ENCODE assay signal across 10 mouse cellular contexts in the genomic region with DNA sequence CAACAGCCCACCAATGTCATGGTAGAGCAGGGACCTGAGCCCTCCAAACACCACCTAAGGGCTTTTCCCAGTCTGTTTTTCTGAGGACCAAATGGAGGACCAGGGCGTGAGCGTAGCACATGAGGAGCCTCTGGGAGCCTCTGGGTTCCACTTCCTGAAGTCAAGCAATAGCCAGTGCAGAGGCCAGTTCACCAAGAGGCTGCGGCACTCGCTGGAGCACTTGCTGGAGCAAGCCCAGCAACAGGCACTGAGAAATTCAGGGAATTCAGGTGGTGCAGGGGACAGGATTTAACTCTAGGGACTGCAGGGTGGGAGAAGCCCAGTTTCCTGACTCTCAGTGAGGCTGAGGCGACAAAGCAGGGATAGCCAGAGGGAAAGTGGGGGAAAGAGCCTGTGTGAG. TPM values are rescaled to one million over a fixed set of nuclear protein-coding genes. Genes with fewer than 3 reads are reported as not detected.
DNase-seq lines count a peak whose midpoint lies in the region; ATAC-seq lines count a peak whose summit lies in the region.
"Had no signal": no experiment of that assay in that cellular context is flagged by ENCODE, and none has a peak within 500 bp of the region (broad histone marks: within the 10 kb centered on the region; RNA-seq: fewer than 3 reads in every experiment).

No protein-coding gene starts in this region.

- H3K9me3 ChIP-seq in hindbrain, embryonic 10.5 days = no peaks in the 10 kb centered on the region
- H3K9me3 ChIP-seq in hindbrain, embryonic 16.5 days (ENCODE audit: control insufficient read depth, low read length) = no peaks in the 10 kb centered on the region
- no peaks in the 10 kb centered on the region for H3K9me3 ChIP-seq in midbrain, embryonic 10.5 days (replicated peaks)
- no peaks in the 10 kb centered on the region for H3K9me3 ChIP-seq in midbrain, embryonic 16.5 days (replicated peaks; ENCODE audit: control insufficient read depth, low read length, poor library complexity, severe bottlenecking)
- H3K9me3 ChIP-seq in intestine, embryonic 16.5 days (ENCODE audit: control insufficient read depth, low read length) = no peaks in the 10 kb centered on the region
- H3K9me3 ChIP-seq in stomach, embryonic 15.5 days = no peaks in the 10 kb centered on the region
- H3K9me3 ChIP-seq: embryonic facial prominence, embryonic 12.5 days had no signal

- DNase-seq in hindbrain, embryonic 10.5 days (ENCODE audit: low spot score) = no peak
- no peak for DNase-seq in midbrain, embryonic 10.5 days (ENCODE audit: low spot score)
- no peak for DNase-seq in spleen, postnatal 10 days (ENCODE audit: low spot score in 2 of 2)
- DNase-seq in right cerebral cortex, postnatal 10 days (ENCODE audit: low spot score in 2 of 2) = no peak
- DNase-seq: thymus, postnatal 36 days had no signal

- no peak overlapping the region for H3K9ac ChIP-seq in hindbrain, embryonic 16.5 days (ENCODE audit: low read depth, low read length)
- no peak overlapping the region for H3K9ac ChIP-seq in midbrain, embryonic 16.5 days (ENCODE audit: low read depth, low read length)
- peak overlapping the region; percentile 27; the same call in 1 of the 2 replicates for H3K9ac ChIP-seq in intestine, embryonic 16.5 days (ENCODE audit: low read depth, low read length)
- H3K9ac ChIP-seq in stomach, embryonic 15.5 days = no peak overlapping the region
- H3K9ac ChIP-seq: embryonic facial prominence, embryonic 12.5 days had no signal

- no peak for ATAC-seq in hindbrain, embryonic 16.5 days
- no peak for ATAC-seq in midbrain, embryonic 16.5 days
- no peak for ATAC-seq in intestine, embryonic 16.5 days
- no peak for ATAC-seq in stomach, embryonic 15.5 days (ENCODE audit: insufficient read depth, low FRiP score, low read depth)

- no peak overlapping the region for H3K4me2 ChIP-seq in hindbrain, embryonic 16.5 days (ENCODE audit: low read length)
- no peak overlapping the region for H3K4me2 ChIP-seq in midbrain, embryonic 16.5 days (ENCODE audit: low read length)
- H3K4me2 ChIP-seq in intestine, embryonic 16.5 days (ENCODE audit: low read depth, low read length) = no peak overlapping the region
- 0 out of 2 replicates have a peak overlapping the region, but pooled peaks have one; percentile 6 for H3K4me2 ChIP-seq in stomach, embryonic 15.5 days
- H3K4me2 ChIP-seq: embryonic facial prominence, embryonic 12.5 days had no signal

- H3K36me3 ChIP-seq in hindbrain, embryonic 10.5 days = peaks cover 35% of the 10 kb centered on the region
- peaks cover 15% of the 10 kb centered on the region for H3K36me3 ChIP-seq in hindbrain, embryonic 16.5 days (ENCODE audit: control insufficient read depth, insufficient read depth, low read length)
- peaks cover 35% of the 10 kb centered on the region for H3K36me3 ChIP-seq in midbrain, embryonic 10.5 days
- H3K36me3 ChIP-seq in midbrain, embryonic 16.5 days (ENCODE audit: control insufficient read depth, insufficient read depth, low read length) = peaks cover 16% of the 10 kb centered on the region
- H3K36me3 ChIP-seq in intestine, embryonic 16.5 days (ENCODE audit: control insufficient read depth, insufficient read depth, low read length) = no peaks in the 10 kb centered on the region; the same call in 1 of the 2 replicates
- peaks cover 14% of the 10 kb centered on the region for H3K36me3 ChIP-seq in stomach, embryonic 15.5 days

- 72% methylated on average over 5 of the region's 5 CpGs for WGBS in hindbrain, embryonic 10.5 days
- WGBS in hindbrain, embryonic 16.5 days = 78% methylated on average over 5 of the region's 5 CpGs
- WGBS in midbrain, embryonic 10.5 days = 65% methylated on average over 5 of the region's 5 CpGs
- 70% methylated on average over 5 of the region's 5 CpGs for WGBS in midbrain, embryonic 16.5 days
- 66% methylated on average over 5 of the region's 5 CpGs for WGBS in intestine, embryonic 16.5 days
- 62% methylated on average over 5 of the region's 5 CpGs for WGBS in stomach, embryonic 15.5 days

- peak overlapping the region; percentile 50; the same call in 1 of the 2 replicates for H3K27ac ChIP-seq in hindbrain, embryonic 10.5 days
- no peak overlapping the region for H3K27ac ChIP-seq in hindbrain, embryonic 16.5 days (ENCODE audit: low read depth, low read length)
- 0 out of 2 replicates have a peak overlapping the region, but pooled peaks have one; percentile 14 for H3K27ac ChIP-seq in midbrain, embryonic 10.5 days (replicated peaks)
- H3K27ac ChIP-seq in midbrain, embryonic 16.5 days (ENCODE audit: low read length) = no peak overlapping the region
- H3K27ac ChIP-seq in intestine, embryonic 16.5 days (ENCODE audit: low read length) = peak overlapping the region; percentile 29
- peak overlapping the region; percentile 88 for H3K27ac ChIP-seq in stomach, embryonic 15.5 days

- no peaks in the 10 kb centered on the region for H3K27me3 ChIP-seq in hindbrain, embryonic 10.5 days (ENCODE audit: insufficient read depth, poor library complexity, severe bottlenecking)
- no peaks in the 10 kb centered on the region for H3K27me3 ChIP-seq in hindbrain, embryonic 16.5 days (replicated peaks; ENCODE audit: control insufficient read depth, insufficient read depth, low read length)
- no peaks in the 10 kb centered on the region for H3K27me3 ChIP-seq in midbrain, embryonic 10.5 days (ENCODE audit: low read depth, poor library complexity, severe bottlenecking)
- H3K27me3 ChIP-seq in midbrain, embryonic 16.5 days (ENCODE audit: control insufficient read depth, insufficient read depth, low read depth, low read length) = no peaks in the 10 kb centered on the region
- no peaks in the 10 kb centered on the region for H3K27me3 ChIP-seq in intestine, embryonic 16.5 days (replicated peaks; ENCODE audit: control insufficient read depth, insufficient read depth, low read length)
- H3K27me3 ChIP-seq in stomach, embryonic 15.5 days (replicated peaks) = no peaks in the 10 kb centered on the region
- H3K27me3 ChIP-seq: embryonic facial prominence, embryonic 12.5 days had no signal

- peaks cover 42% of the 10 kb centered on the region for H3K4me1 ChIP-seq in hindbrain, embryonic 10.5 days (replicated peaks)
- H3K4me1 ChIP-seq in hindbrain, embryonic 16.5 days (ENCODE audit: control insufficient read depth, insufficient read depth, low read depth, low read length) = peaks cover 7% of the 10 kb centered on the region
- H3K4me1 ChIP-seq in midbrain, embryonic 10.5 days = peaks cover 17% of the 10 kb centered on the region
- no peaks in the 10 kb centered on the region for H3K4me1 ChIP-seq in midbrain, embryonic 16.5 days (ENCODE audit: control insufficient read depth, insufficient read depth, low read length)
- H3K4me1 ChIP-seq in intestine, embryonic 16.5 days (ENCODE audit: control insufficient read depth, insufficient read depth, low read length) = peaks cover 31% of the 10 kb centered on the region
- H3K4me1 ChIP-seq in stomach, embryonic 15.5 days = peaks cover 32% of the 10 kb centered on the region

- no peak overlapping the region for H3K4me3 ChIP-seq in hindbrain, embryonic 10.5 days
- H3K4me3 ChIP-seq in hindbrain, embryonic 16.5 days (ENCODE audit: low read length) = no peak overlapping the region
- H3K4me3 ChIP-seq in midbrain, embryonic 10.5 days = no peak overlapping the region
- no peak overlapping the region for H3K4me3 ChIP-seq in midbrain, embryonic 16.5 days (ENCODE audit: low read depth, low read length)
- no peak overlapping the region for H3K4me3 ChIP-seq in intestine, embryonic 16.5 days (ENCODE audit: low read length)
- no peak overlapping the region for H3K4me3 ChIP-seq in stomach, embryonic 15.5 days (replicated peaks)
- H3K4me3 ChIP-seq: embryonic facial prominence, embryonic 12.5 days had no signal

RNA-seq across cellular contexts. Expression of a gene that starts 10.5 kb away (rescaled TPM):
- polyA plus RNA-seq in hindbrain, embryonic 10.5 days (2016; fragmentation: Nextera tagmentation; extraction: Ambion mirVana) = 7.0 and 8.8 TPM in 2 replicates
- 11.6 and 13.9 TPM in 2 replicates for polyA plus RNA-seq in hindbrain, embryonic 16.5 days (2015; fragmentation: Nextera tagmentation; extraction: Ambion mirVana)
- 5.2 and 7.1 TPM in 2 replicates for polyA plus RNA-seq in midbrain, embryonic 10.5 days (2016; fragmentation: Nextera tagmentation; extraction: Ambion mirVana)
- 12.0 and 12.7 TPM in 2 replicates for polyA plus RNA-seq in midbrain, embryonic 16.5 days (2015; fragmentation: Nextera tagmentation; extraction: Ambion mirVana)
- polyA plus RNA-seq in intestine, embryonic 16.5 days (2015; fragmentation: Nextera tagmentation; extraction: Ambion mirVana) = 5.2 and 6.3 TPM in 2 replicates
- 11.5 and 11.9 TPM in 2 replicates for polyA plus RNA-seq in stomach, embryonic 15.5 days (2015; fragmentation: Nextera tagmentation; extraction: Ambion mirVana)

RNA-seq across cellular contexts. Expression of a gene that starts 23.2 kb away (rescaled TPM):
- 238 and 262 TPM in 2 replicates for polyA plus RNA-seq in hindbrain, embryonic 10.5 days (2016; fragmentation: Nextera tagmentation; extraction: Ambion mirVana)
- 174 and 177 TPM in 2 replicates for polyA plus RNA-seq in hindbrain, embryonic 16.5 days (2015; fragmentation: Nextera tagmentation; extraction: Ambion mirVana)
- polyA plus RNA-seq in midbrain, embryonic 10.5 days (2016; fragmentation: Nextera tagmentation; extraction: Ambion mirVana) = 260 and 273 TPM in 2 replicates
- polyA plus RNA-seq in midbrain, embryonic 16.5 days (2015; fragmentation: Nextera tagmentation; extraction: Ambion mirVana) = 165 TPM in 2 replicates
- polyA plus RNA-seq in intestine, embryonic 16.5 days (2015; fragmentation: Nextera tagmentation; extraction: Ambion mirVana) = 221 and 238 TPM in 2 replicates
- polyA plus RNA-seq in stomach, embryonic 15.5 days (2015; fragmentation: Nextera tagmentation; extraction: Ambion mirVana) = 200 and 222 TPM in 2 replicates

RNA-seq across cellular contexts. Expression of a gene that starts 35.5 kb away (rescaled TPM):
- polyA plus RNA-seq in hindbrain, embryonic 10.5 days (2016; fragmentation: Nextera tagmentation; extraction: Ambion mirVana) = 65.9 and 78.2 TPM in 2 replicates
- 50.0 and 54.0 TPM in 2 replicates for polyA plus RNA-seq in hindbrain, embryonic 16.5 days (2015; fragmentation: Nextera tagmentation; extraction: Ambion mirVana)
- polyA plus RNA-seq in midbrain, embryonic 10.5 days (2016; fragmentation: Nextera tagmentation; extraction: Ambion mirVana) = 65.1 and 66.6 TPM in 2 replicates
- polyA plus RNA-seq in midbrain, embryonic 16.5 days (2015; fragmentation: Nextera tagmentation; extraction: Ambion mirVana) = 54.4 and 57.8 TPM in 2 replicates
- polyA plus RNA-seq in intestine, embryonic 16.5 days (2015; fragmentation: Nextera tagmentation; extraction: Ambion mirVana) = 56.4 and 57.5 TPM in 2 replicates
- polyA plus RNA-seq in stomach, embryonic 15.5 days (2015; fragmentation: Nextera tagmentation; extraction: Ambion mirVana) = 49.7 and 51.8 TPM in 2 replicates

RNA-seq across cellular contexts. Expression of a gene that starts 42.6 kb away (rescaled TPM):
- polyA plus RNA-seq in hindbrain, embryonic 10.5 days (2016; fragmentation: Nextera tagmentation; extraction: Ambion mirVana) = 383 and 404 TPM in 2 replicates
- polyA plus RNA-seq in hindbrain, embryonic 16.5 days (2015; fragmentation: Nextera tagmentation; extraction: Ambion mirVana) = 258 and 285 TPM in 2 replicates
- 344 and 395 TPM in 2 replicates for polyA plus RNA-seq in midbrain, embryonic 10.5 days (2016; fragmentation: Nextera tagmentation; extraction: Ambion mirVana)
- 266 and 286 TPM in 2 replicates for polyA plus RNA-seq in midbrain, embryonic 16.5 days (2015; fragmentation: Nextera tagmentation; extraction: Ambion mirVana)
- polyA plus RNA-seq in intestine, embryonic 16.5 days (2015; fragmentation: Nextera tagmentation; extraction: Ambion mirVana) = 287 and 317 TPM in 2 replicates
- 308 and 336 TPM in 2 replicates for polyA plus RNA-seq in stomach, embryonic 15.5 days (2015; fragmentation: Nextera tagmentation; extraction: Ambion mirVana)

RNA-seq across cellular contexts. Expression of a gene that starts 42.8 kb away (rescaled TPM):
- 9.8 and 16.1 TPM in 2 replicates for polyA plus RNA-seq in hindbrain, embryonic 10.5 days (2016; fragmentation: Nextera tagmentation; extraction: Ambion mirVana)
- polyA plus RNA-seq in hindbrain, embryonic 16.5 days (2015; fragmentation: Nextera tagmentation; extraction: Ambion mirVana) = 18.0 and 20.2 TPM in 2 replicates
- 7.8 and 10.0 TPM in 2 replicates for polyA plus RNA-seq in midbrain, embryonic 10.5 days (2016; fragmentation: Nextera tagmentation; extraction: Ambion mirVana)
- polyA plus RNA-seq in midbrain, embryonic 16.5 days (2015; fragmentation: Nextera tagmentation; extraction: Ambion mirVana) = 18.8 and 19.1 TPM in 2 replicates
- polyA plus RNA-seq in intestine, embryonic 16.5 days (2015; fragmentation: Nextera tagmentation; extraction: Ambion mirVana) = 4.2 and 5.7 TPM in 2 replicates
- 6.7 and 6.9 TPM in 2 replicates for polyA plus RNA-seq in stomach, embryonic 15.5 days (2015; fragmentation: Nextera tagmentation; extraction: Ambion mirVana)

Comparison
In these comparisons a context has a peak if more than half of its experiments do, and no peak if none do; other contexts are left out.
1. H3K27ac ChIP-seq: peak in hindbrain, embryonic 10.5 days (single experiment), midbrain, embryonic 10.5 days (single experiment), intestine, embryonic 16.5 days (single experiment) and stomach, embryonic 15.5 days (single experiment); none in hindbrain, embryonic 16.5 days (single experiment) and midbrain, embryonic 16.5 days (single experiment).